Mouse (Mus musculus) left cerebral cortex, postnatal 25 days (tissue): ENCODE measurements around the gene Eipr1. TPM values are rescaled to one million over a fixed set of nuclear protein-coding genes. Genes with fewer than 3 reads are reported as not detected.

Experiments used
- DNase-seq, 2 experiments: peaks; one replicate each; pipeline ENCODE4 v3.0.0; 2022; ENCODE audit warnings: low spot score in 2 of 2, mixed read lengths in 1 of 2
- intact Hi-C: fragments of 180-260 bp; cut with DNase I; formaldehyde crosslinking; loops from one replicate; pipeline ENCODE4 v1.15.1; 2025
- total RNA-seq, 2 experiments: library from RNA; stranded (reverse); gene quantifications; 2 replicates each; pipeline ENCODE4 v1.2.3; 2021

The Eipr1 gene
- total RNA-seq, 2 experiments from 2014 or later: 60.3 to 62.1 TPM

DNA sequence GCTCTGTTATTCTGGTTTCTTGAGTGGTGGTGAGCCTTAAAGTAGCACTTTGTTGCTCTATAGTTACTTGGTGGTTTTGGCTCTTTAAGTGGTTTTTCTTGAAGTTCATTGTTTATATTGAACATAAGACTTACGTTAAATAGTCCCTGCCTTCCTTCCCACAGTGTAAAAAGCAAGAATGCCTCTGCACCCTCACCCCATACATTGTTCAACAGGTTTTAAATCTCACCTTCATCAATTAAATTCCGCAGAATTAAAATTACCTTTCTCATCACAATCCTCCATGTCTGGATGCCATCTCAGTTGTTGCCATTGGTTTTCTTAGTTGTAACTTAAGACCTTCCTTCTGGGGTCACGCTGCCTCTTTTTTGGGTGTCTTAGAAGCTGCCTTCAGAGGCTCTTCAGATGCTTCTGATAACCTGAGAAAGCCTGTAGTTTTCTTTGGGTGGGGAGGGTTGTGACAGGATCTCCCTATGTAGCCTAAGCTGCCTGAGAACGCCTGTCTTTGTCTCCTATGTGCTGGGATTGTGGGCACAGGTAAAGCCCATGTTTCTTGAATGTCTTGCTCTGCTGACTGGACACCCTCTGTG, 57.3 kb downstream of the Eipr1 start:
- intact Hi-C loops: no loop called here
- no peak for DNase-seq

- DNase-seq: no peak
- intact Hi-C loops: no loop called here
These were observed 58.2 kb downstream of the Eipr1 start for GRCm38 (mm10) chr12:28809756-28810337.

- intact Hi-C loops: no loop called here
These were observed 65.3 kb downstream of the Eipr1 start for GRCm38 (mm10) chr12:28816681-28817426.

GRCm38 (mm10) chr12:28817427-28817752, 65.8 kb downstream of the Eipr1 start:
- peak; percentile 37 to 70 for DNase-seq
- intact Hi-C loops: no loop called here

More at GRCm38 (mm10) chr12:28816681-28817426, 65.3 kb downstream of the Eipr1 start:
- DNase-seq: no peak

- no peak for DNase-seq
- intact Hi-C loops: no loop called here
These were observed 66.3 kb downstream of the Eipr1 start for GRCm38 (mm10) chr12:28817891-28818290.

- intact Hi-C loops: no loop called here
- DNase-seq: no peak
These were observed 71.9 kb downstream of the Eipr1 start for GRCm38 (mm10) chr12:28823518-28823917.

- intact Hi-C loops: no loop called here
- DNase-seq: no peak
These were observed 77.9 kb downstream of the Eipr1 start for GRCm38 (mm10) chr12:28829502-28829901.

DNA sequence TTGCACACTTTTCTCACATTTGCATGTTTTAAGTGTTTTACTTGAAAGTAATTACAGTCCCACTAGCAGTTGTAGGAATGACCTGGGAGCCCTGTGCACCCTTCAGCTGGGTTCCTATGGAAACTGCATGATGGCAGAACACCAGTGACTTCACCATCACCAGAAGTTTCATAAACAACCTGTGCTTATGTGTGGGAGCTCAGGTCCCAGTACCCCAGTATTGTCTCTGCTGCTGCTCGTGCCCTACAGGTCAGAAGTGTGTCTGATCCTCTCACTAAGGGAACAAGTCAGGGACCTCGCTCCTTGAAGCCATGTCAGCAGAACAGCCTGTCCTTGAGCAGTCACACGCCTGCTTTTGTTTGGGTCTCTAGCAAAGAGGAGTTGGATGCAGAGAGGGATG, 78.9 kb downstream of the Eipr1 start:
- intact Hi-C loops: loop anchor here (2.0 to 5.0 kb wide), 2 partner anchors 48 to 132 kb away; no protein-coding TSS in a partner anchor
- no peak for DNase-seq

- peak; percentile 80 to 84 for DNase-seq
- intact Hi-C loops: loop anchor here (1.0 to 5.0 kb wide), 3 partner anchors 49 to 242 kb away; no protein-coding TSS in a partner anchor
These were observed 79.6 kb downstream of the Eipr1 start for GRCm38 (mm10) chr12:28831066-28831733.

- intact Hi-C loops: loop anchor here (5.0 kb wide), 1 partner anchor 52 kb away; no protein-coding TSS in a partner anchor
- DNase-seq: no peak
These were observed 82.7 kb downstream of the Eipr1 start for GRCm38 (mm10) chr12:28834266-28834665.

DNA sequence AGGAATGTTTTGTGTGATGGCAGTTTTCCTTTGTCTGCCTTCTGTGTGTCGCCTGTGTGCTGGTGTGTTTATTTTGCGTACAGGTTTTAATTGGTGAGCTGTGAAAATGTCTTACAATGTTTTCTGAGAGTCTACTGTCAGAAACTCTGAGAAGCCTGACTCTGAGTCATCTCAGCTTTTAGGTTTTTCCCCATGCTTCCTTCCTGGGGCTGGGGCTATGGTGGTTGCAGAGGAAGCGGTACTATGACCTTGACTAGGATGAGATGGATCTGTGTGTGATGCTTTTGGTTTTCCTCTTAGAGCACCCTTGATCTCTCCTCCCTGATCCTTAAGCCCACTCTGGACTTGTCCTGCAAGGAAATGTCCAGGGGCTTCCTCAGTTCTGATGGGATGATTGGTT, 84.1 kb downstream of the Eipr1 start:
- DNase-seq: no peak
- intact Hi-C loops: no loop called here

DNA sequence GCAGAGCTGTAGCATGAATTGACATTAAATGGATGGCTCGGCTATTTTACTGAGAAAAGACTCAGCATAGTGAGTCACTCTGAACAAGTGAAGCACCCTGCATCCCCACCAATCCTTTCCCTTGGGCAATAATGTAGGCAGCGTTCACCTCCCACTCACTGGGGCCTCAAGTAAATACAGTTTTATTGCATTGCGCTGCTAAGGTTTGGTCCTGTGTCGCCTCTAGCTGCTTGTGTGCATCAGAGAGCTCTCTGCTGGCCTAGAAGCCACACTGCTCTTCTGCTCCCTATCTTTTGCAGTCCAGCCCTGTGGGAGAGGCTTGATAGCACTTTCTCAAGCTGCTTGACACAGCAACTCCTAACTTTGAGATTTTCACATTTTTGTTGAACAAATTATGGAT, 86.7 kb downstream of the Eipr1 start:
- DNase-seq: peak in 1 of 2 experiments; percentile 65
- intact Hi-C loops: no loop called here

- DNase-seq: no peak
- intact Hi-C loops: no loop called here
These were observed 87.4 kb downstream of the Eipr1 start for GRCm38 (mm10) chr12:28838971-28839370.

GRCm38 (mm10) chr12:28841179-28841698, 89.6 kb downstream of the Eipr1 start:
- DNase-seq: no peak
- intact Hi-C loops: no loop called here

- intact Hi-C loops: no loop called here
- DNase-seq: no peak
These were observed 94.2 kb downstream of the Eipr1 start for GRCm38 (mm10) chr12:28845811-28846210.

- no peak for DNase-seq
- intact Hi-C loops: no loop called here
These were observed 95.8 kb downstream of the Eipr1 start for GRCm38 (mm10) chr12:28847401-28847800.

DNA sequence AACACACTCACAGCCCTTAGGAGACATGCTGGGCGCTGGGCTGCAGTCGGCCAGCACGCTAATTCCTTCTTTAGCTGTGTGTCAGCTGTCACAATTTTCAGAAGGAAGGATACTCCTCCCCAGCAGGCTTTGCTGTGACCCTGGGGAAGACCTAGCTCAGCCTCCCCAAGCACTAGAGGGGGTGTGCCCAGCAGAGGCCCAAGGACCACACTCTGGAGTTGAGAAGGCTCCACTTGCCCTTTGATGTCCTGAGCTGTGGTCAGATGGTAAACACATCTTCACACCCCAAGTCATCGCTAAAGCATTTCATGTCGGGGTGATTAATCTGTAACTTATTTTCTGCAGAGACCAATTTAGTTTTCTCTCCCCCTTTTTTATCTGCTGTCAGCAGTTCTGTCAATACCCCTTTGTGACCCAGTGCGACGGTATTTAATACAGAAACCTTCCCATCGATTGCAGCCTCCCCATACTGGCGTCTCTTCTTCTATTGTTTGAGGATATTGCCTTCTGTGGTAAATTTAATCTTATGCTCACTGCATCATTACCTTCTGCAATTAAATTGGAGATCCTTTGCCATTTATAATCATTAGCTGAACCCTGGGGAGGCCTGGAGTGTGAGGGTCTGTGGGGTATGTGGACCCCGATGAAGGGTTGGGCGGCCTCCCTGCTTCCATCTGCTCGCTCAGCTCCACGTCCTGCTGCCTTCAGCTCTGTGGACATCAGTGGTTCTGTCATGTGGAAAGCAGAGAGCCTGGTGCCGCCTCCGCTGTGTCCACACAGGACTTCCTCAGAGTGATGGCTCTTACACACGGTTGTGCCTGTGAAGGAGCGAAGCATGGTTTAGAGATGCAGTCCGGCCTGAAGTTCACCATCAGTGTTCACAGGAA, 97.4 kb downstream of the Eipr1 start:
- intact Hi-C loops: no loop called here

DNA sequence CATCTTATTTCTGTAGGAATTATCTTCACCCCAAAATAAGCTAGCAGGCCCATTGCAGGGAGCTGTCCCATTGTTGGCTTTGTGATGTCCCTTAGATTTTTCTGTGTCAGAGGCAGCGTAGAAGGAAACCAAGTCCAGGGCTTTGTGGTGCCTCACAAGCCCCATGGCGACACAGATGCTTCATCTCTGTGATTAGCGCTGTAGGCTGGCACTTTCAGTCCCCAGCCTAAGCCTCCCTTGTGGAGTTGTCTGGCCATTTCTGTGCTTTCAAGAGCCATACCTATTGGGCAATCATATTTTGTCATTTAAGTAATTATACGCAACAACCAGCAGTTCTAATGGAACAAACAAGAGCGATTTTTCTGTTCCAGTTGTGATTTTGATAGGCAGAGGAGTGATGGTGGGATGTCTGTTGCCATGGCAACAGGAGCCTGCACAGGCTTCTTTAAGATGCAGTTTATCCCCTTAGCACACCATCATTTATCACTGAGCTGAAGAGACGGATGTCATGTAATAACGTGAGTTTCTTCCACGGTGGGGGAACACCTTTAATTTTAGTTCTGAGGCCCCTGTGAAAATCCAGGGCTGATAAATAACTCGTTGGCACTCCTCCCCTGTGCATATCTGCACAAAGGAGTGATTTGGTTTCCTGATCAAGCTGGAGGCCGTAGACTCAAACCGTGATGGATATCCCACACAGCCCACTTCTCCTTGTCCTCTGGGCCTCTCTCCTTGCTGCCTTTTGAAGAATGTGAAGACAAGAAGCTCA, 108.1 kb downstream of the Eipr1 start:
- intact Hi-C loops: no loop called here

More for the DNA sequence above, 97.4 kb downstream of the Eipr1 start:
- DNase-seq: no peak

DNA sequence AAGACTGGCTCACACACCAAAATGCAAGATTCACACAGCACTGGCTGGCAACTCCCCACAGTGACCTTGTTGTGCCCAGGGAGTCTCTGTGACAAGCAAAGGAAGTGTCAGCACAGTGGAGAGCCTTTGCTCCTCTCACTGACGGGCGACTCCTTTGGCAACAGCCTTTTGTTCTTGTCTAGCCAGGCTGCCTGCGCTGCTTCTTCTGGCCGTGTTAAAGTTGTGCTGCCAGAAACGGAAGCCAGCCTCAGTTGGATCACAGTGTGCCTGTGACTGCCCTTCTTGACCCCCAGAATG, 108.6 kb downstream of the Eipr1 start:
- intact Hi-C loops: no loop called here
- no peak for DNase-seq

More for the DNA sequence above, 108.1 kb downstream of the Eipr1 start:
- DNase-seq: peak; percentile 57 to 62
